Mouse (Mus musculus): Measurements from ENCODE around the gene Ms4a3. TPM values are rescaled to one million over a fixed set of nuclear protein-coding genes. Genes with fewer than 3 reads are reported as not detected.
A peak's percentile ranks its signal among the peaks of the same experiment; 100 is the strongest.

The Ms4a3 gene
- total and polyA plus RNA-seq, 3 experiments: 0.34 to 0.63 (median 0.51) TPM

DNA sequence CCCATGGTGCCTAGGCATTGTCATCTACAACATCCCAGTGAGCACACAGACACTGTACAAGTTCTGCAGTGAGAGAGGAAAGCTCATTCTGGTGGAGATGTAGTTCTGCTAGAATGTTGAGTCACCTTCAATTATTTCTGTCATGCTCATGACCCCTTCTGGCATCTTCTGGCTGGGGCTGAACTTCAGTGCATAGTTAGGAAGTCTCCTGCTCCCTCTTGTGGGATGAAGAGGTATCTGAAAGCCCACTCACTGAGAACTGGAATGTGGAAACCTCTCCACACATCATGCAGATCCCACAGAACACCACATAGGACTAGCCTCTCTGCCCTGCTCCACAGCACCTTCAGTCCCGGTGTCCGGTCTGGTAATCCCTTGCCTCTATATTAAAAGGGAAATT, 38.6 kb downstream of the Ms4a3 start:
- Histone ChIP-seq H3K27ac (ENCODE audit: insufficient read depth, low read depth) (no peak overlapping the region), H3K27me3 (replicated peaks) (no peaks in the 10 kb centered on the region), H3K4me3 (replicated peaks in 1 of 3; ENCODE audit: low read depth in 2 of 3, low read length in 2 of 3, poor library complexity in 1 of 3) (peak overlapping the region in 1 of 3 experiments; percentile 13), H3K4me1 (ENCODE audit: control insufficient read depth in 1 of 2, insufficient read depth in 2 of 2) (peaks cover 2 to 29% of the 10 kb centered on the region in 2 experiments; a peak in 3 of 4 replicates), H3K79me2 (replicated peaks; ENCODE audit: control insufficient read depth, extremely low read depth, insufficient read depth, poor library complexity, severe bottlenecking) (no peaks in the 10 kb centered on the region), H3K9me3 (replicated peaks; ENCODE audit: low read length) (no peaks in the 10 kb centered on the region), H3K4me2 (ENCODE audit: insufficient read depth, low read depth, poor library complexity, severe bottlenecking) (peak overlapping the region; percentile 95), H3K36me3 (replicated peaks in 1 of 2; ENCODE audit: control insufficient read depth in 1 of 2, insufficient read depth in 1 of 2, low read length in 1 of 2) (no peaks in the 10 kb centered on the region), H3K9ac (ENCODE audit: insufficient read depth, low read depth) (peak overlapping the region; percentile 63; the same call in 1 of the 2 replicates)
- TF ChIP-seq KAT2A (IDR thresholded peaks at IDR 0.05; ENCODE audit: insufficient replicate concordance, low read length) (no peak), ELF1 (IDR thresholded peaks at IDR 0.05; ENCODE audit: low read depth, low read length) (no peak), USF2 (conservative IDR thresholded peaks at IDR 0.05; ENCODE audit: low read depth, low read length) (no peak), CTCF (conservative IDR thresholded peaks at IDR 0.05 in 1 of 2, IDR thresholded peaks at IDR 0.05 in 1 of 2; ENCODE audit: low read depth in 2 of 2, low read length in 2 of 2) (peak; percentile 61 to 100), TCF12 (IDR thresholded peaks at IDR 0.05; ENCODE audit: low read depth, low read length) (no peak), ZMIZ1 (IDR thresholded peaks at IDR 0.05; ENCODE audit: low read depth, low read length) (no peak), MXI1 (IDR thresholded peaks at IDR 0.05; ENCODE audit: low read depth, low read length) (no peak), BHLHE40 (IDR thresholded peaks at IDR 0.05; ENCODE audit: low read depth, low read length) (no peak), SIN3A (IDR thresholded peaks at IDR 0.05; ENCODE audit: low read length) (no peak), MAZ (IDR thresholded peaks at IDR 0.05; ENCODE audit: low read depth, low read length) (no peak), ZC3H11A (IDR thresholded peaks at IDR 0.05; ENCODE audit: low read depth, low read length) (peak; percentile 99), UBTF (IDR thresholded peaks at IDR 0.05; ENCODE audit: low read depth, low read length) (no peak), SMC3 (IDR thresholded peaks at IDR 0.05; ENCODE audit: low read depth, low read length) (peak; percentile 99), E2F4 (IDR thresholded peaks at IDR 0.05; ENCODE audit: insufficient replicate concordance, low read depth, low read length) (no peak), POLR2AphosphoS2 (IDR thresholded peaks at IDR 0.05; ENCODE audit: low read depth, low read length) (no peak), HCFC1 (IDR thresholded peaks at IDR 0.05; ENCODE audit: low read depth, low read length) (no peak), JUN (IDR thresholded peaks at IDR 0.05; ENCODE audit: insufficient read depth, low read depth, low read length) (no peak), PAX5 (IDR thresholded peaks at IDR 0.05; ENCODE audit: low read length) (no peak), EP300 (IDR thresholded peaks at IDR 0.05; ENCODE audit: low read length) (no peak), ZKSCAN1 (IDR thresholded peaks at IDR 0.05; ENCODE audit: borderline replicate concordance, low read depth, low read length) (no peak), USF1 (IDR thresholded peaks at IDR 0.05; ENCODE audit: low read depth, low read length) (no peak), CHD1 (IDR thresholded peaks at IDR 0.05; ENCODE audit: low read depth, low read length) (no peak), JUND (conservative IDR thresholded peaks at IDR 0.05; ENCODE audit: low read depth, low read length) (peak; percentile 37; the same call in 1 of the 2 replicates), MEF2A (IDR thresholded peaks at IDR 0.05; ENCODE audit: borderline replicate concordance, low read depth, low read length) (no peak; the same call in 1 of the 2 replicates), CHD2 (IDR thresholded peaks at IDR 0.05; ENCODE audit: low read length) (no peak), RCOR1 (conservative IDR thresholded peaks at IDR 0.05; ENCODE audit: low read depth, low read length) (no peak), ETS1 (conservative IDR thresholded peaks at IDR 0.05; ENCODE audit: low read depth, low read length) (no peak), NRF1 (IDR thresholded peaks at IDR 0.05; ENCODE audit: low read depth, low read length) (no peak), TBP (conservative IDR thresholded peaks at IDR 0.05; ENCODE audit: low read depth, low read length) (no peak), MAFK (IDR thresholded peaks at IDR 0.05; ENCODE audit: insufficient replicate concordance, low read length) (peak; percentile 45; the same call in 1 of the 2 replicates), POLR2A (IDR thresholded peaks at IDR 0.05; ENCODE audit: low read depth, low read length) (no peak), NELFE (IDR thresholded peaks at IDR 0.05; ENCODE audit: low read depth, low read length) (peak; percentile 57; the same call in 1 of the 2 replicates), MAX (IDR thresholded peaks at IDR 0.05; ENCODE audit: low read length) (no peak), RAD21 (IDR thresholded peaks at IDR 0.05; ENCODE audit: low read depth, low read length) (no peak; the same call in none of the 2 replicates), ZNF384 (IDR thresholded peaks at IDR 0.05; ENCODE audit: low read depth, low read length) (no peak), GABPA (IDR thresholded peaks at IDR 0.05; ENCODE audit: insufficient replicate concordance, low read depth, low read length) (no peak)
- in situ Hi-C loops (cut with MboI; ENCODE audit: low pct_ligation_motif_present, low pct_unique_long_range_greater_than_20kb, low sequenced_read_pairs) (loop anchor here (5.0 to 25.0 kb wide), 4 partner anchors 250 to 565 kb away; partner anchors contain the start of gene Osbp), dilution Hi-C loops (cut with MboI; ENCODE audit: extremely low pct_ligation_motif_present, extremely low pct_unique_long_range_greater_than_20kb, low sequenced_read_pairs) (no loop called here)
- peak; percentile 81 for DNase-seq (ENCODE audit: extremely low read depth)
